Mouse (Mus musculus) inflammation-experienced regulatory T-cells, adult 16 weeks (primary cell): ENCODE data around the gene Fcho2. TPM values are rescaled to one million over a fixed set of nuclear protein-coding genes. Genes with fewer than 3 reads are reported as not detected.

Source experiments
- polyA plus RNA-seq: library from polyadenylated mRNA; unstranded; fragments of 100-300 nt; shearing (Covaris generic); gene quantifications from one replicate; pipeline ENCODE4 v1.2.1, GENCODE M21; 2017

Fcho2 gene
- 56.5 TPM for polyA plus RNA-seq

DNA sequence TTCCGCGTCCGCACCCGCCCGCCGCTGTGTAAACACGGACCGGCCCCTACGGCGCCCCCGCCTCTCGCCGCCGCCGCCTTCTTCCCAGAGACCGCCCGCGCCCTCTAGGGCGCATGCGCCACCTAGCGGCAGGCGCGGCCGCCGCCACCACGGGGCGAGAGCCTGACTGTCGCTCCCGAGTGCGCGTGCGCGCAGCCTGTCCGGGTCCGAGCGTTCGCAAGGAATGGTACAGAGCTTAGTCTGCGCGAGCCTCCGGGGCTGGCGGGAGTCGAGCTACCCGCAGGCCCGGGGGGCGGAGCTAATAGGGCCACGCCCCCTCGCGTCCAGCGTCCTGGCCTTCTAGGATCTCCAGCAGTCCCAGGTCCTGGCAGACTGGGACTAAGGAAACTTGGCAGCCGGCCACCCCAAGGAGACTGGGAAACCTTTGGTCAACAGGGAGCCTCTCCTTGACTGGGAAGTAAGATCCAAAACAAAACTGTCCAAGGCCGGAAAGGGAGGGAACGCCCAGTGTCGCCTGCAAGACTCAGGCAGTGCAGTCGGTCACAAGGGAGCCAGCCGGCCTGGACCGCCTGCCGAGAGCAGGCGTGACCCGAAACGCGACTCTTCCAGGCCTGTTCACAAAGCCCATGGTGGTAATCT, at the start of gene Fcho2:
Gene Fcho2 (minus strand): TSS at position 303 of the 639 bp plus-strand sequence.

DNA sequence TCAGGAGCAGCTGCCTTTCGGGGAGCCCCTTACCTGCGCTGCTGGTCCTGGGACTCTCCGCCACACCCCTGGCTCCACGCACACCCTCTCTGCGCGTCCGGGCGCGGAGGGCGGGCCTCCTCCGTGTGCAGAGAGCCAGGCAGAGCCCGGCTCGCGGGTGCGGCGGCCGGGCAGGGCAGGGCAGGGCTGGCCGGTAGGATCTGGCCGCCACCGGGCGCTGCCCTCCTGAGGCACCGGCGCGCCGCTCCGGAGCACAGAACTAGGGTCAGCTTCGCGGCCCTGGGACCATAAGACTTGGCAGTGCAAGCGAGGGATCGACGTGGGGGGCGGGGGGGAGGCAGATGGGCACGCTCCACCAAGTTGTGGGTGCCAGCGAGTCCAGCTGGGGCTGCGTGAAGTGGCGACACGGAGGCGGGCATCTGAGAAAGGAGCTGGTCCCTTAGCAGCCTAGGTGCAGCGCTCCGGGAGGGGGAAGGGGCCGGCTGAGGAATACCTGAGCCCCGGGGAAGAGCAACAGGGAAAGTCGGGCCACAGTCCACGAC, 120.4 kb downstream of the Fcho2 start, which contains the start of gene Tmem171:
Gene Tmem171 (minus strand): TSS at position 62 of the 542 bp plus-strand sequence.

Other genes with a start within 250 kb of the Fcho2 start
- not detected for gene Tmem174, start 178.0 kb downstream of the Fcho2 start, polyA plus RNA-seq
- gene Tmem171, start 120.6 kb downstream of the Fcho2 start, polyA plus RNA-seq = not detected
- 60.4 TPM for gene Tnpo1, start 110.9 kb upstream of the Fcho2 start, polyA plus RNA-seq
- not detected for gene 1700024P04Rik, start 169.1 kb upstream of the Fcho2 start, polyA plus RNA-seq